Mouse (Mus musculus) megakaryocyte, embryonic 14.5 days (primary cell): ENCODE data around the gene Unc93b1.

ENCODE experiments used
- FLI1 ChIP-seq: IDR thresholded peaks from 2 replicates; pipeline ENCODE4 v1.6.1; 2012; ENCODE audit warnings: low read length, inconsistent platforms, mixed read lengths
- GATA1 ChIP-seq: IDR thresholded peaks from 3 replicates; pipeline ENCODE4 v1.6.1; 2012; ENCODE audit warnings: mixed read lengths, low read length, inconsistent platforms, borderline replicate concordance

- TF ChIP-seq GATA1, result no peak
- TF ChIP-seq FLI1, result no peak
Observed at GRCm38 (mm10) chr19:3955804-3956203, 20.8 kb downstream of the Unc93b1 start.
